Mouse (Mus musculus): ENCODE results near the gene Dpf1.

Dpf1 gene

DNA sequence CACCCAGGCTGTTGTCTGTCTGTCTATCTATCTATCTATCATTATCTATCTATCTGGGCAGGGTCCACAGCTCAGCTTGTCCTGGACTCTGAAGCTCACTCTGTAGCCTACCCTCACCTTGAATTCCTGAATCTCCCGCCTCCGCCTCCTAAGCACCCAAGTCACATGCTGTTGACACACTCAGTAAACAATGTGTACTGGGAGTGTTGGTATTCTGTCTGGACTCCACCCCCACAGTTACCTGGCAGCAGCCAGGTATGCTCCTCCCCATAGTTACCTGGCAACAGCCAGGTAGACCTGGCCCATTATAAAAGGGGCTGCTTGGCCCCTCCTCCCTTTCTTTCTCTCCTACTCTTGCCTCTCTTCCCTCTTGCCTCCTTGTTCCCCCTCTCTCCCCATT, 15.7 kb upstream of the Dpf1 start:
- no peak for DNase-seq (ENCODE audit: extremely low read depth, low read depth, low spot score)

DNA sequence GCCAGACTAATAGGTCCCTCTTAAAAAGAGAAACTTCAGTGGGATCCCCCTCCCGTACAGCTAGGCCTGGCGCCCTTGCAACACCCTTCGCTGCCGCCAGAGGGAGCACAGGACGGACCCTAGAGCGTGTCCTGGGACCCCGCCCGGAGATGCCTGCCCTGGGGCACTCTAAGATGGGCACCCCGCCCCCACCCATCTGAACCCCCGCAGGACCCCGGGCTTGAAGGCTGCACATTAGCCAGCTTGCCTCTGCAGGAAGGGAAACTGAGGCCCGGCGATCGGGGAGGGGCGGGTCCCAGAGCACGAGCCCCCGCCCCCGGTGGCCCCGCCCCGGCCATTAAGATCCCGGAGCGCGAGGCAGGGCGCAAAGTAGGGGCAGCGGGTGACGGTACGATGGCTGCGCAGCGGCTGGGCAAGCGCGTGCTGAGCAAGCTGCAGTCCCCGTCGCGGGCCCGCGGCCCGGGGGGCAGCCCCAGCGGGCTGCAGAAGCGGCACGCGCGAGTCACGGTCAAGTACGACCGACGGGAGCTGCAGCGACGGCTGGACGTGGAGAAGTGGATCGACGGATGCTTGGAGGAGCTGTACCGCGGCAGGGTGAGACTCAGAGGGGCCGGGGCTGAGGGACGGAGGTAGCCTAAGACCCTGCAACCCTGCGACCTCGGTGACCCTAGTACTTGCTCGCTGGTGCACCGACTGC, 14.7 kb upstream of the Dpf1 start, which contains the start of gene Ppp1r14a:
Ppp1r14a (plus strand) TSS at position 367 of the 697 bp plus-strand sequence.
- DNase-seq (ENCODE audit: extremely low read depth, low read depth, low spot score) = no peak

DNA sequence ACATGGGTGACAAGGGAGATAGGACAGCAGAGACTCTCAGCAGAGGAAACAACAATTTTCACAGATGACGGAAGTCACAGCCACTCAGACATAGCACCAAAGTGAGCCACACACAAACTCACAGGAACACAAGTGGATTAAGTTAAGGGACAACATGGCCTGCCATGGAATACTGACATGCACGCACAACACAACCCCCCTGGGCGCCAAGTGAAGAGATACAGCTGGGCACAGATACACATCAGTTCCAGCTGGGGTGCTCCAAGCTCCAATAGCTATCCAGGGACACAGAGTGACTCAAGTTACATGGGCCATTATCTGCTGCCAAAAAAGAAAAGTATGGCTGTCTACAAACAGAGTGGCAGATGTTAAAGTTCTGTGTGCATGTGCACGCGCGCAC, 13.9 kb upstream of the Dpf1 start:
- no peak for DNase-seq (ENCODE audit: extremely low read depth, low read depth, low spot score)

DNA sequence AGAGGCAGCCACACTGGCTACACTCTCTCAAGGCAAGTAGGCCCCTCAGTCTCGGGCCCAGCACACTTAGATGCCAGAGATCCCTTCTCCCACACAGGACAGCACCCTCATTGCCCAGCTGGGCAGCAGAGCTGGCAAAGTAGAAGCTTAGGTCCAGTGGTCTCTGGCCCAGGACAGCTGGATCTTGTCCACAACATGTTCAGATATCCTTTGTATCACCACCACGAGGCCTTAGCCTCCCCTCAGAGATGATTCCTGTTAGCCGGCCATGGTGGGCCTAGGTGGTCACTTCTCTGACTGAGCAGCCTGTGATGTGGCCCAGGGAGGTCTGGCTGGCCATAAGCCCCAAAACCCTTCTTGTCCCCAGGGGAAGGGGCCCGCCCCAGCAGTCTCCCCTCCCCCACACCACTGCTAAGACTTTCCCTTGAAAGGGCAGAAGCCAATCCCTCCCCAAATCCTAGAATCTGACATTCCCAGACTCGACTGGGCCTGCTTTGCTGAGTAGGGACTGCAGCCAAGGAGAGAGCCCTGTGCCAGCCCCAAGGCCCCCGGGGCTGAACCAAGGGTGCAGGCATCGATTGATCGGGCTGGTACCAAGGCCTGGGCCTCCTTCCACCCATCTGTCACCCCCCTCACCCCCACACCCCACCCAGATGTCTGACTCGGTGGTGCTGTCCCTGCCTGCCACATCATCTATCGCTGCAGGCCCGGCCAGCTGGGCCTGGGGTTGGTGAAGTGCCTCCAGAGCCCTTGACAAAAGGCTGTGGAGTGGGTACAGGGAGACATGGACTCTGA, 12.9 kb upstream of the Dpf1 start:
- DNase-seq (ENCODE audit: extremely low read depth, low read depth, low spot score) = no peak

DNA sequence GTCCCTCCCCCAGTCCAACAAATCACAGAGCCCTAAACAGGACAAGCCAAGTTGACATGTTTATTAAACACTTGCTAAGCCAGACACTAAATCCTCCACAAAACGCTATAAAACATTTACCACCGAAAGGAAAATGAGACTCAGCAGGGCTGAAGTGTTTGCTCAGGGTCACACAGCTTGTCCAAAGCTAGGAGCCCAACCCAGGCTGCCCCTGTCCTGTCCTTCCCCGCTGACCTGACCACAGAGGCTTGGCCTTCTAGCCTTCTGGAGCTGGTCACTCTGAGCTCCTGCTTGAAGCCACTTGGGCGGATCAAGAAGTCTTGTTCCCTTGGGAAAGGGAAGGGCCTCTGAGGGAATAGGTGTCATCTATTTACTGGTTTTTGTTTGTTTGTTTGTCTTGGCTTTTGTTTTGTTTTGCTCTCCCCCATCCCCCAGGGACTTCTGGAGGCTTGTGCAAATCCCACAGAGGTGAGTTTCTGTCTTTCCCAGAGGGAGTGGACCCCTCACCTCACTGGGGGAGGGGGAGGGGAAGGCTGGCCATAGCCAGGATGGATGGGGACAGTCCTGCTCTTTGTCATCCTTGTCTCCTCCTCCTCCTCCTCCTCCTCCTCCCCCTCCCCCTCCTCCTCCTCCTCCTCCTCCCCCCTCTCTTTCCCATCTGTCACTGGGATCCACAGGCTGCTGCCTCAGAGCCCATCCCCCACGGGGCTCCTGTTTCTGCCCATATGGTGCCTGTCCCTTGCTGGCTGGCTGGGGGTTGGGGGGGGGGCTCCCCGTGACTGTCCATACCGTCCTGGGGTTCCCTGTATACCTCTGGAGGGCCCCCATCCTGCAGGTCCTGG, 11.9 kb upstream of the Dpf1 start:
- DNase-seq (ENCODE audit: extremely low read depth, low read depth, low spot score) = no peak

DNA sequence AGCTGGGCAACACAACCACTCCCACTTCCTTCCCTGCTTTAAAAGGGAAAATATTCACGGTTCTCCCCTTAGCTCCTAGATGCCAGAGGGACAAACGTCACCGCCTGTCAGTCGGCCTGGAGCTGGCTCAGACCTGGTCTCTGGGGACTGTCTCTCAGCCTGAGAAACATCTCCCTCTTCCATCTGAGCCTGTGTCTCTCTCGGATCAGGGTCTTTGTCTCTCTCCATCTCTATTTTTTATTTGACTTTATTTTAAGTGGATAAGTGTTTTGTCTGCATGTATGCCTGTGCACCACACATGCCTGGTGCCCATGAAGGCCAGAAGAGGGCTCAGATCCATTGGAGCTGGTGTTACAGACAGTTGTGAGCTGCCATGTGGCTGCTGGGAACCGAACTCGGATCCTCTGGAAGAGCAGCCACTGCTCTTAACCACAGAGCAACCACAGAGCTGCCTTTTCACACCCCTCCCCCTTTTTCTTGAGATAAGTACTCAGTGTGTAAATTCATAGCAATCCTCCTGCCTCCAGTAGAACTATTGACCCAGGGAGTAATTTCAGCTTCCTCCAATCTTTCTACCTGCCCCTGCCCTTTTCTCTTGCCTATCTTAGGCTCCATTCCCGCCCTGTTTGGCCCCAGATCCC, 11.2 kb upstream of the Dpf1 start:
- DNase-seq (ENCODE audit: extremely low read depth, low read depth, low spot score) = no peak

DNA sequence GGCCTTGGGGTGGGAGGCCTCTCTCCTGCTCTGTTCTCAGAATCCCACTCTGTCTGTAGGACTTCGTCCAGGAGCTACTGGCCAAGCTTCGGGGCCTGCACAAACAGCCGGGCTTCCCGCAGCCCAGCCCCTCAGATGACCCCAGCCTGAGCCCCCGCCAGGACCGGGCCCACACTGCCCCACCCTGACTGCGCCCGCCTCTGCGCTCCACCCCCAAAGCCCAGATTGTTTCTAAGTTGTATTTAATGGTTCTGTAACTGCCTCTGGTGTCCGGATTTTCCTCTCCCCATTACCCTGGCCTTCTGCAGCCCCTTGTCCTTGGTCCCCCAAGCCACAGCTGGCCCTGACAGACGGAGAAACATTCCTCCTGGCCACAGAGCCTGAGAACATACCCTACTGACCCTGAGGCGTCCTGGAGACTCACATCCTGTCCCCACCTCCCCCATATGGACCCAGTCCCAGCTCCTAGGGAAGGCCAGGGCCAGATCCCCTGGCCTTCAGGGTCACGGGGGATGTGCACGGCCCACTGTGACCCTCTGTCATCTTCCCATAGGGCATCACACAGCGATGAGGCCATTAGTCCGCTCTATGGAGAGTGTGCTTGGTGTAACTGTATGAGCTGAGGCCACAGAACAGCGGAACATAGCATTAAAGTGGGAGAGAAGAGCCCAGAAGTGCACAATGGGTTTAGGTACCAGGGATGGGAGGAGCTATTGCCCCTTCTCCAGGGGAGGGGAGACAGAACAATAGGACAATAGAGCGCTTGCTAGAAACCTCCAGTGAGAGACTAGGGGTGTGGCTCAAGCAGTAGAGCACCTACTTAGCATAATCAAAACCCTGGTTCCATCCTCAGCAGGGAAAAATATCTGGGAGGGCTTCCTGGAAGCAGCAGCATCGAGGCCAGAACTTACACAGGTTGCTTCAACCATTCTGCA, 10.4 kb upstream of the Dpf1 start:
- DNase-seq (ENCODE audit: extremely low read depth, low read depth, low spot score) = no peak

DNA sequence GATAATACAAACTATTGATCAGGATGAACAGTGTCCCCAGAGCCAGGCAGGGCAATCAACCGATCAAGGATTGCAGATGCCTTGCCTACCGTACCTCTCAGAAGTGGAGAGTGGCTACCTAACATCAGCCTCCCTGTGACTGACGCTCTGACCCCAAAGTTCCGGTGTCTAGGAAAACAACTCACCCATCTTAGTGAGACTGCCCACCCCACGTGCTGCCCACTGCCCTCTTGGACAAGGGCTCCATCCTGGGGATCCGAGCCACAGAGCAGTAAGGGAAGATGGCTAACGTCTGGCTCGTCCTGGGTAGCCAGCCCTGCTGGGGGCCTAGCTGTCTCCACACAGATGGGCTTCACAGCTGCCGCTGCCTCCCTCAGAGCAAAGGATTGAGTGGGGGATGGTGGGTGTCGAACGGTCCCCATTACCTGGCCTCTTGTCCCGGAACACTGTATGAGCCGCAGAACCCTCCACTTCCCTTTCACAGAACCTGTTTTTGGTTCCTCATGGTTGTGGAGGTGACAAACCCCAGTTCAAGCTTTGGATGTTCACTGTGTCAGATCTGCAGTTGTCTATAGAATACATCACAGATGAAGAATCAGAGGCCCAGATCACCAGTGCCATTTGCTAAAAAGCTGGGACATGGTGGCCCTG, 9.5 kb upstream of the Dpf1 start:
- DNase-seq (ENCODE audit: extremely low read depth, low read depth, low spot score) = no peak

DNA sequence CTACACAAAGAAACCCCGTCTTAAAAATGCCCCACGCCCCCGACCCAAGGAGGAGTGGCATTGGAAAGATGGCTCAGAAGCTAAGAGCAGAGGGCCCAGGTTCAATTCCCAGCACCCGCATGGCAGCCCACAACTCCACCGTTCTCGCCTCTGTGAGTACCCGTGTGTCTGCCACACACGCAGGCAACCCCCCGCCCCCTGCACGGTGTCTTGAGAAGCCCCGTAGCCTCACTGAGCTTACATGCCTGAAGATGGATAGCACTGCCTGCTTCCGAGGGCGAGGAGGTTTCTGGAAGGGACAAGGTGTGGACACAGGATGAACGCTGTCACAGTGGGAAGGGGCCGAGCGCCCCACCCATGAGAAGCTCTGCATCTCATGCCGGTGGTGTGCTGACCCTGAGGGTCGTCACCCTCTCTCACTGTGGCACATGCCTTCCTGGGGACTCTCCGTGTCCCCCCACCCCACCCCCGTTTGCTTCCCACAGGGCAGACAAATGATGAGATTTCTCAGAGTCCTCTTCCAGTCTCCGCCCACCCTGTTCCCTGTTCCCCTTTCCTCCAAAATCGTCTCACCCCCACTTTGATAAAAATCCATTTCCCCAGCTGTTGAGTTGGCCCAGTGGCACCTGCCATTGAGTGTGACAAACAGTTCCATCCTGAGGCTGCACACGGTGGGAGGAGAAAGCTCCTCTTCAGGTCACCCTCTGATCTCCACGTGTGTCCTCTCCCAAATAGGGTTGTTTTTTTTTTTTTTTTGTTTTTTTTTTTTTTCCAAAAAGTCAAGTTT, 7.7 kb upstream of the Dpf1 start:
- DNase-seq (ENCODE audit: extremely low read depth, low read depth, low spot score) = no peak

DNA sequence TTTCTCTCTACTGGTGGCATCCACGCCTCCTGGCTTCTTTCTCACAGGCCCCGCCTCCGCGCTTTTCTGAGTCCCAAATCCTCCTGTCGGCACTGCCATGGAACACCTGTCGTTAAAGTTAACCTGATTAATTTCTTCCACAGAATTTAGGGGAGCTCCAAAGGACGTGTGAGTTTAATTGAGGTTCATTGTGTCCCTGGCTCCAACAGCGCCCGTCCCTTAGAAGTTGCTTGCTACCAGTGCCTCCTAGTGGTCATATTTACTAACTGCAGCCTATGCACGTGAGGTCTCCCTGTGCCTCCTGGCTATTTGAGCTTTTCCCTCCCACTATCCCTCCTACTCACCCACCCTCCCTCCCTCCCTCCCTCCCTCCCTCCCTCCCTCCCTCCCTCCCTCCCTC, 6.8 kb upstream of the Dpf1 start:
- no peak for DNase-seq (ENCODE audit: extremely low read depth, low read depth, low spot score)

DNA sequence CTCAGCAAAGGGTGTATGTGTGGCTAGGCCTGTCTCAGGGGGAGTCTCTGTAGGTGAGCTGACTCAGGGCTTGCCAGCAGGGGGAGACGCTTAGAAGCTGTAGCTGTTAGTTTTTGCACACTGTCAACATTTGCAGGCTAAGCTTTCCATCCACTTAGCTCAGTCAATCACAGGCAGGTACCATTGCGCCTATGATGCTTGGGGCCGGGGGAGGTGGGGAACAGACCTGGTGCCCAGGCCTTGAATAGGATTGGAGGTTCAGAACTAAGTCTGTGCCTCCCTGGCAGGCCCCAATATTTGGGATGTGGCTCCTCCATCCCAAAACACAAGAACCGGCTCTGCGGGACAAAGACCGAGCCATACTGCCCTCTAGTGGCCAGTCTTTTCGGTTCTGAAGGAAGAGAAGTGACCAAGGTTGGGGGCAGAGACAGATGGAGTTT, 2.6 kb upstream of the Dpf1 start:
- DNase-seq (ENCODE audit: extremely low read depth, low read depth, low spot score) = no peak

DNA sequence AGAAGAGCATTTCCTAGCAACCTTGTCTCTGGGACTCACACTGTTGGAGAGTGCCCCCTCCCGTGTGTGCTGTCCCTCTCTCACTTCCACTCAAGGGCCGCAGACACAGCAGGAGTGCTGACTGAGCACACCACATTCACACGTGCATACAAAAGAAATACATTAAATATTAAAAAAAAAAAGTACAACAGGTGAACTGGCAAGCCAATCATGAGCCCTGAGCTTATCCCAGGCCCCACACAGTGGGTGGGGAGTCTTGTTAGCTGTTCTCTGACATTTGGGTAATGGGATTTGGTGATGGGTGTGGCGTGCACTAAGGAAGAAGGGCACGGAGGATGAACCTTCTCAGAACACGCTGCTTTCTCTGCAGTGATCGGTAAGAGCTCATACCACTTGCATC, 1.1 kb upstream of the Dpf1 start:
- no peak for DNase-seq (ENCODE audit: extremely low read depth, low read depth, low spot score)

DNA sequence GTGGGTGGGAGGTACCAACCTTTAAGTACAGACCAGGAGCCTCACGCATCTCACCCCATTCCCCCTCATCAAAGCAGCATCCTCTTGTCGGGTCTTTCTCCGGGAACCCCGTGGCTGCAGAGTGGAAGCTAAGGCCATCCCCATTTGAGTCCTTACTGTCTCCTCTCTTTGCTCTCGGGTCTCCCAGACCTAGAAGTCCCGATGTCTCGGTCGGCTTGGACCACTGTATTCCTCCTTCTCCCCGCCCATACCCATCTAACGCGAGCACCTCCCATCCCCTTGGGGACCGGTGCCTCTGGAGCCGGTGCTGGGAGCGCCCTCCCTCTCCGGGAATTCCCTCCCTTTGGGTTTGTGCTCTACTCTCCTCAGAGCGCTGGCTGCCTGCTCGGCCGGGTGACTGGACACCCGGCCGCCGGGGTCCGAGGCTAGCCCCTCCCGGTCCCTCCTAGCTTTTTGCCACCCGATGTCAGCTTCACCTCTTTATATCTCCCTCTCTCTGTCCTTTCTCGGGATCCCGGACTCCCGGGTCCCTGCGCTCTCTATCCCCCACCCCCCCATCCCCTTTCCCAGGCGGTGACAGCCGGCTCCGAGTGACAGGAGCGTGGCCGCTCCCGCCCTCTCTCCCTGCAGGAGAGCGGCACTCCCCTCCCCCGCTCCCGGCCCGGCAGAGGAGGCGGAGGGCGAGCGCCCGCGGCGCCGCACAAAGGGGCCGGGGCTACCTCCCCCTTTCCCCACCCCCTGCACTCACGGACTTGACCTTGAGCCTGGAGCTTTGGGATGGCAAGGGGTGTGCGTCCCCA, 912 bp downstream of the Dpf1 start:
- no peak for DNase-seq (ENCODE audit: extremely low read depth, low read depth, low spot score)

DNA sequence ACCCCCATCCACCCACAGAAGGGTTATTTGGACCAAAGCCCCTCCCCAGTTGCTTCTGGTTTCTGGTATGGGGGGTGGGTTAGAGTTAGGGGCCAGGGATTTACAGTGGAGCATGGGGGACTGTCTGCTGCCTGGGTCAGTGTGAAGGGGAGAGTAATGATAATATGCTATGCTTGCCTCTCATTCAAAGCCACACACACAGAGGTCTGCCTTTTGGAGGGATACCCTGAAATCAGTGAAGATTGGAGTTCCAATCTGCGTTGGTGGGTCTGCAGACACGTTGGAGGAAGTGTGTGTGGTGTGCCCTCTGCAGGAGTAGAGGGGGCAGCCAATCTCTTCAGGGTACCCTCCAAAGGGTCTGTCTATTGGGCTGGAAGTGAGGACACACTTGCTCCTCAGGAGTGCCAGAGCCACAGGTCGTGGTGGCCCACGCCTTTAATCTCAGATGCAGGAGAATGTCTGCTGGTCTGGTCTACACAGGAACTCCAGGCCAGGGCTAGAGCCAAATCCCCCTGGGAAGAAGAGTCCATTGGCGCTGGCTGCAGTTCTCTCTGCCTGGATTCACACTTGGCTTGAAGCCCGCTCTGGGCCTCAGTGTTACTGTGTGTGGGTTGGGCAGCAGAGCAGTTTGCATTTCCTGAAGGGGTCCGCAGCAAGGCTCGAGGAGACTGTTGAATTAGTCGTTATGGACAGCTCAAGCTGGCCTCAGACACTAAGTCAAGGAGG, 1.7 kb downstream of the Dpf1 start:
- no peak for DNase-seq (ENCODE audit: extremely low read depth, low read depth, low spot score)

DNA sequence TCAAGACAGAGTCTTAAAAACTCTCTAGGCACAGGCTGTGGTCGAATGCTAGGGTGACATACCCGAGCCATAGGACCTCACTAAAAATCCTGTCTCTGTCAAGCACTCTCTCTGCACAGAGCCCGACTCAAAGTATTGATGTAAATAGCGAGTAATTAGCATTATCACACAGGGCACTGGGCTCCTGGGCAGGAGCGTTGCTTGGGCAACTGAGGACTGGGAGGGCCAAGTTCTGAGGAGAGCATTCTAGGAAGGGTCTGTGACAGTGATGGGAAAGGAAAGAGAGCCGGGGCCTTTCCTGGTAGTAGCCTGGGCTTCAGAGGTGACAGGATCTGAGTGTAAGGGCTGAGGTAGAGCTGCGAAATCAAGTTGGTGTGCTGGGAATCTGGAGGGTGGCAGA, 2.4 kb downstream of the Dpf1 start:
- no peak for DNase-seq (ENCODE audit: extremely low read depth, low read depth, low spot score)

DNA sequence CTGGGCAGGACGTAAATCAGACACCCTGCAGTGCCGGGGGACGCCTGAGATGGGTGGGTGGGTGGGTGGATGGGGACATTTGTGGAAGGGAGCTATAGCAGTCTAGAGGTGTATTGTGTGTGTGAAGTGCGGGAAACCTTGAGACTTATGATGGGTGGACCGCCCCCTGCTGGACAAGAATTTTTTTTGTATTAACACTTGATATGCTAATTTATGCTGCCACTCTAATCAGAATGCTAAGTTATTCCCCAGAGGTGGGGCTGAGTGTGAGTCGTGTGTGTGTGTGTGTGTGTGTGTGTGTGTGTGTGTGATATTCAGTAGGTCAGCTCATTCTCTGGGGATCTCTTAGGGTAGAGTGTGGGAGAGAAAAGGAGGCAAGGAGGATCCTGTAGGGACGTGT, 2.9 kb downstream of the Dpf1 start:
- no peak for DNase-seq (ENCODE audit: extremely low read depth, low read depth, low spot score)

DNA sequence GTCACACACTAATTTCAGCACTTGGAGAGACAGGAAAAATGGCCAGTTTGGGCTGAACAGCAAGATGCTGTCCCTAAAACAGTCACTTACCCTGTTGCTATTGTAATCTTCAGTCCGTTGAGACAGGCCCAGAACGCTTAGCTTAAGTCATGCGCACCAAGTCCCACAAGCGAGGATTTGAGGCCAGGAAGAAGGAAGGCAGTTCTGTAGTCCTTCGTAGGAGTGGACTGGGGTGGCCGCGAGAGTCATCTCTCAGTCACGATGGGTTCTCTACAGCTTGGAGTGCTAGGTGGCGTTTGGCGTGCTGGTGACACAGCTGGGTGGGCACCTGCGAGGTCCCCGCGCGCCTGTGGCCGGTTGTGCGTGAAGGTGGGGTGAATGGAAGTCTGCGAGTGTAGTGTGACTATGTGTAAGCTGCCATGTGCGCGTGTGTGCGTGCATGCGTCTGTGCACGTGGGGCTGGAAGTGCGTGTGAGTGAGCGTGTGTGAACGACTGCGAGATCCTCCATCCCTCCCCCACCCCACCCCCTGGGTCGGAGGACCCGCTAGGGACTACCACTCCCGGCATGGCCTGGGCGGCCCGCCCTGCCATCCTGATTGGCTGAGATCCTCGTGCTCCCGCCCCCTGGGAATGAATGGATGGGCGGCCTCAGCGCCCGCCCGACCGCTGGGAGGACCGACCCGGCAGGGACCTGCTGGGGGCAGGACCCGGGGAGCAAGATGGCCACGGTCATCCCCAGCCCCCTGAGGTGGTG, 3.8 kb downstream of the Dpf1 start:
- no peak for DNase-seq (ENCODE audit: extremely low read depth, low read depth, low spot score)

All from fat pad, adult 2 months (tissue).